Mouse (Mus musculus) urinary bladder, postnatal 4 days (tissue): Measurements from ENCODE around the gene Cldn11.
"Not testable (repeated sequence)": the region's sequence is repeated elsewhere in the genome, so short reads cannot be mapped to it uniquely, and the experiment has no call there.

Experiments used
- DNase-seq, 2 experiments: peaks; one replicate each; pipeline ENCODE4 v3.0.0; 2021 to 2022; ENCODE audit warnings: low spot score in 2 of 2

The Cldn11 gene

GRCm38 (mm10) chr3:31149706-31150105 lies at the start of gene Cldn11:
Gene Cldn11, plus strand, starts transcription at chr3:31149920.
- DNase-seq = no peak

GRCm38 (mm10) chr3:31100026-31100425 lies 49.7 kb upstream of the Cldn11 start:
- DNase-seq = no peak

GRCm38 (mm10) chr3:31100802-31101201 lies 48.9 kb upstream of the Cldn11 start:
- DNase-seq = no peak

- no peak for DNase-seq
These were observed 44.8 kb upstream of the Cldn11 start for GRCm38 (mm10) chr3:31104936-31105335.

GRCm38 (mm10) chr3:31106597-31106996 lies 43.1 kb upstream of the Cldn11 start:
- no peak for DNase-seq

- DNase-seq = no peak
These were observed 42.0 kb upstream of the Cldn11 start for GRCm38 (mm10) chr3:31107674-31108073.

GRCm38 (mm10) chr3:31109108-31109507 lies 40.6 kb upstream of the Cldn11 start:
- DNase-seq = no peak

GRCm38 (mm10) chr3:31123098-31123497 lies 26.6 kb upstream of the Cldn11 start:
- DNase-seq = no peak

- no peak for DNase-seq
These were observed 23.4 kb upstream of the Cldn11 start for GRCm38 (mm10) chr3:31126303-31126702.

GRCm38 (mm10) chr3:31126848-31127247 lies 22.9 kb upstream of the Cldn11 start:
- no peak for DNase-seq

- DNase-seq = no peak
These were observed 20.0 kb upstream of the Cldn11 start for GRCm38 (mm10) chr3:31129766-31130165.

GRCm38 (mm10) chr3:31133664-31134063 lies 16.1 kb upstream of the Cldn11 start:
- DNase-seq = no peak

GRCm38 (mm10) chr3:31134246-31134645 lies 15.5 kb upstream of the Cldn11 start:
- no peak for DNase-seq

- DNase-seq = no peak
These were observed 15.0 kb upstream of the Cldn11 start for GRCm38 (mm10) chr3:31134696-31135095.

- not testable (repeated sequence) for DNase-seq
These were observed 13.1 kb upstream of the Cldn11 start for GRCm38 (mm10) chr3:31136591-31136990.

- peak in 1 of 2 experiments; percentile 73 for DNase-seq
These were observed 11.0 kb upstream of the Cldn11 start for GRCm38 (mm10) chr3:31138454-31139424.

GRCm38 (mm10) chr3:31141621-31142020 lies 8.1 kb upstream of the Cldn11 start:
- no peak for DNase-seq

- DNase-seq = not testable (repeated sequence)
These were observed 4.5 kb upstream of the Cldn11 start for GRCm38 (mm10) chr3:31145222-31145621.

- peak; percentile 60 to 63 for DNase-seq
These were observed 4.0 kb upstream of the Cldn11 start for GRCm38 (mm10) chr3:31145641-31146290.

- no peak for DNase-seq
These were observed 1.1 kb upstream of the Cldn11 start for GRCm38 (mm10) chr3:31148595-31148994.

- no peak for DNase-seq
These were observed 2.4 kb downstream of the Cldn11 start for GRCm38 (mm10) chr3:31152108-31152507.

GRCm38 (mm10) chr3:31156126-31156525 lies 6.4 kb downstream of the Cldn11 start:
- no peak for DNase-seq

GRCm38 (mm10) chr3:31157776-31158175 lies 8.1 kb downstream of the Cldn11 start:
- no peak for DNase-seq
